Mouse (Mus musculus) liver, postnatal 0 days (tissue): ENCODE data around the gene Ybx2. TPM values are rescaled to one million over a fixed set of nuclear protein-coding genes. Genes with fewer than 3 reads are reported as not detected.

ENCODE experiments used
- ATAC-seq: fragments of 200-750 bp; cut with Nextera tagmentation; 2 replicates; pipeline ENCODE4 v1.8.0; 2017; ENCODE audit warnings: mild to moderate bottlenecking, moderate library complexity
- DNase-seq: peaks from one replicate; pipeline ENCODE4 v3.0.0-alpha.2; 2016
- H3K27ac ChIP-seq: fragments of 300-500 bp; sonication (generic); 2 replicates; pipeline ENCODE4 v1.5.1; 2014; ENCODE audit warnings: antibody characterized with exemption, moderate library complexity, mild to moderate bottlenecking, low read depth
- H3K27me3 ChIP-seq: fragments of 300-500 bp; sonication (generic); 2 replicates; pipeline ENCODE4 v1.6.1; 2014; ENCODE audit warnings: low read length, control low read depth, mixed read lengths; ENCODE audit not compliant: insufficient read depth
- H3K36me3 ChIP-seq: fragments of 300-500 bp; sonication (generic); replicated peaks from 2 replicates; pipeline ENCODE4 v1.6.1; 2014; ENCODE audit warnings: mild to moderate bottlenecking, control low read depth, low read length, moderate library complexity, mixed read lengths; ENCODE audit not compliant: insufficient read depth
- H3K4me1 ChIP-seq: fragments of 300-500 bp; sonication (generic); 2 replicates; pipeline ENCODE4 v1.6.1; 2014; ENCODE audit warnings: antibody characterized with exemption, mild to moderate bottlenecking, control low read depth; ENCODE audit not compliant: insufficient read depth
- H3K4me2 ChIP-seq: fragments of 300-500 bp; sonication (generic); 2 replicates; pipeline ENCODE4 v1.6.1; 2014; ENCODE audit warnings: low read depth, mild to moderate bottlenecking, low read length, moderate library complexity, mixed read lengths
- H3K4me3 ChIP-seq: fragments of 300-500 bp; sonication (generic); 2 replicates; pipeline ENCODE4 v1.5.1; 2014; ENCODE audit warnings: low read depth, low read length
- H3K9ac ChIP-seq: fragments of 300-500 bp; sonication (generic); replicated peaks from 2 replicates; pipeline ENCODE4 v1.6.1; 2014; ENCODE audit warnings: mild to moderate bottlenecking, moderate library complexity
- H3K9me3 ChIP-seq: fragments of 300-500 bp; sonication (generic); 2 replicates; pipeline ENCODE4 v1.6.1; 2016; ENCODE audit warnings: mild to moderate bottlenecking, control low read depth, low read length, mixed read lengths
- CTCF ChIP-seq: sonication (generic); IDR thresholded peaks from 2 replicates; pipeline ENCODE4 v1.5.1; 2016; ENCODE audit warnings: antibody characterized with exemption, low read depth
- EP300 ChIP-seq: IDR thresholded peaks from 2 replicates; pipeline ENCODE4 v1.6.1; 2016; ENCODE audit warnings: antibody characterized with exemption, low read depth, mild to moderate bottlenecking
- WGBS: fragments of 180-500 bp; shearing (Covaris S2); extraction: QIAGEN DNeasy Blood & Tissue Kit; methylation state at CpG from one replicate; pipeline ENCODE4 v1.1.7; 2014; ENCODE audit not compliant: insufficient replicate concordance; 5-methylcytosine and 5-hydroxymethylcytosine counted together
- polyA plus RNA-seq: library from polyadenylated mRNA; unstranded; fragments of >200 nt; fragmentation: Nextera tagmentation; extraction: Ambion mirVana; gene quantifications from 2 replicates; pipeline ENCODE4 v1.2.1, GENCODE M21; 2015

The Ybx2 gene
- polyA plus RNA-seq, 1 experiment from 2014 or later, result not detected

- H3K27ac ChIP-seq, result no peak overlapping the region
- TF ChIP-seq CTCF, result no peak
- TF ChIP-seq EP300, result no peak
- peaks cover 5% of the 10 kb centered on the region for H3K4me1 ChIP-seq
- peaks cover 78% of the 10 kb centered on the region for H3K36me3 ChIP-seq
- no peaks in the 10 kb centered on the region for H3K9me3 ChIP-seq
- H3K27me3 ChIP-seq, result no peaks in the 10 kb centered on the region
- no peak for ATAC-seq
- H3K9ac ChIP-seq, result no peak overlapping the region
- no peak overlapping the region for H3K4me2 ChIP-seq
- 92% methylated on average over 11 of the region's 11 CpGs for WGBS
- no peak for DNase-seq
- H3K4me3 ChIP-seq, result no peak overlapping the region
These were observed 27.0 kb upstream of the Ybx2 start for GRCm38 (mm10) chr11:69908645-69909044.

- TF ChIP-seq EP300, result no peak
- no peak for TF ChIP-seq CTCF
- DNase-seq (no peak), ATAC-seq (no peak)
- H3K4me2 ChIP-seq, result no peak overlapping the region
- H3K27me3 ChIP-seq, result no peaks in the 10 kb centered on the region
- H3K27ac ChIP-seq, result no peak overlapping the region
- peaks cover 78% of the 10 kb centered on the region for H3K36me3 ChIP-seq
- WGBS, result 76% methylated on average over 5 of the region's 5 CpGs
- no peak overlapping the region for H3K4me3 ChIP-seq
- peaks cover 5% of the 10 kb centered on the region for H3K4me1 ChIP-seq
- H3K9me3 ChIP-seq, result no peaks in the 10 kb centered on the region
- no peak overlapping the region for H3K9ac ChIP-seq
These were observed 26.4 kb upstream of the Ybx2 start for GRCm38 (mm10) chr11:69909174-69909573.

- no peak for TF ChIP-seq EP300
- TF ChIP-seq CTCF, result no peak
- Histone ChIP-seq H3K36me3 (peaks cover 76% of the 10 kb centered on the region), H3K9me3 (no peaks in the 10 kb centered on the region), H3K27ac (no peak overlapping the region), H3K4me2 (no peak overlapping the region), H3K9ac (no peak overlapping the region), H3K27me3 (no peaks in the 10 kb centered on the region), H3K4me3 (no peak overlapping the region), H3K4me1 (peaks cover 15% of the 10 kb centered on the region)
- ATAC-seq (no peak), DNase-seq (peak; percentile 10)
- 90% methylated on average over 8 of the region's 8 CpGs for WGBS
These were observed 25.4 kb upstream of the Ybx2 start for GRCm38 (mm10) chr11:69910177-69910576.

GRCm38 (mm10) chr11:69910781-69911560 lies 24.6 kb upstream of the Ybx2 start:
- H3K36me3 ChIP-seq, result peaks cover 76% of the 10 kb centered on the region

GRCm38 (mm10) chr11:69911701-69912100 lies 23.9 kb upstream of the Ybx2 start:
- WGBS, result 93% methylated on average over 6 of the region's 6 CpGs
- peaks cover 30% of the 10 kb centered on the region for H3K4me1 ChIP-seq
- no peak overlapping the region for H3K4me3 ChIP-seq
- peaks cover 76% of the 10 kb centered on the region for H3K36me3 ChIP-seq
- H3K27me3 ChIP-seq, result no peaks in the 10 kb centered on the region
- H3K9ac ChIP-seq, result no peak overlapping the region
- H3K9me3 ChIP-seq, result no peaks in the 10 kb centered on the region
- no peak for ATAC-seq
- DNase-seq, result no peak
- H3K27ac ChIP-seq, result no peak overlapping the region
- H3K4me2 ChIP-seq, result no peak overlapping the region
- TF ChIP-seq CTCF (no peak), EP300 (no peak)

More at GRCm38 (mm10) chr11:69910781-69911560, 24.6 kb upstream of the Ybx2 start:
- Histone ChIP-seq H3K4me1 (peaks cover 22% of the 10 kb centered on the region), H3K9ac (no peak overlapping the region), H3K9me3 (no peaks in the 10 kb centered on the region), H3K4me2 (no peak overlapping the region), H3K4me3 (no peak overlapping the region), H3K27ac (no peak overlapping the region), H3K27me3 (no peaks in the 10 kb centered on the region)
- DNase-seq, result no peak
- no peak for ATAC-seq
- TF ChIP-seq EP300 (no peak), CTCF (no peak)
- 88% methylated on average over 17 of the region's 17 CpGs for WGBS

- DNase-seq (peak; percentile 14), ATAC-seq (no peak)
- H3K36me3 ChIP-seq, result peaks cover 76% of the 10 kb centered on the region
- 78% methylated on average over 15 of the region's 15 CpGs for WGBS
- H3K27ac ChIP-seq, result peak overlapping the region; percentile 90; the same call in 1 of the 2 replicates
- H3K27me3 ChIP-seq, result no peaks in the 10 kb centered on the region
- H3K4me3 ChIP-seq, result peak overlapping the region; percentile 97
- H3K4me2 ChIP-seq, result peak overlapping the region; percentile 99
- H3K4me1 ChIP-seq, result peaks cover 39% of the 10 kb centered on the region
- TF ChIP-seq CTCF, result no peak
- TF ChIP-seq EP300, result no peak
- H3K9me3 ChIP-seq, result no peaks in the 10 kb centered on the region
- peak overlapping the region; percentile 93 for H3K9ac ChIP-seq
These were observed 22.7 kb upstream of the Ybx2 start for GRCm38 (mm10) chr11:69912716-69913530.
